Mouse (Mus musculus): ENCODE measurements around the gene D5Ertd577e. TPM values are rescaled to one million over a fixed set of nuclear protein-coding genes. Genes with fewer than 3 reads are reported as not detected.
"Not testable (repeated sequence)": the region's sequence is repeated elsewhere in the genome, so short reads cannot be mapped to it uniquely, and the experiment has no call there.

The D5Ertd577e gene
- not detected for total RNA-seq (2021)
- long read RNA-seq, experiment 1: 0 reads
- long read RNA-seq, experiment 2: 0 reads

GRCm38 (mm10) chr5:95456506-95456905 is at the start of gene D5Ertd577e:
TSS of gene D5Ertd577e (plus strand) at chr5:95456806.
- not testable (repeated sequence) for DNase-seq (ENCODE audit: low spot score in 2 of 2)

GRCm38 (mm10) chr5:95510458-95510857 is 53.9 kb downstream of the D5Ertd577e start, which contains the start of gene Gm3286:
TSS of gene Gm3286 (plus strand) at chr5:95510758.
- DNase-seq (ENCODE audit: low spot score in 2 of 2): not testable (repeated sequence)

Other genes with a start within 250 kb of the D5Ertd577e start
- gene Gm10424, start 184.0 kb upstream of the D5Ertd577e start, total RNA-seq (2021): not detected
- not detected for gene Gm3259, start 150.9 kb upstream of the D5Ertd577e start, total RNA-seq (2021)
- not detected for gene Gm3286, start 54.0 kb downstream of the D5Ertd577e start, total RNA-seq (2021)
- gene Gm7971, start 138.1 kb downstream of the D5Ertd577e start, total RNA-seq (2021): not detected